Mouse (Mus musculus) kidney, postnatal 14 days (tissue): ENCODE measurements at regions not wholly inside any gene's neighbourhood (a gene's known extent, or its start where the extent isn't known, plus 50 kb on each side); places are given as distances from the start of the nearest gene placed in this dataset.

Source experiments
- DNase-seq: peaks from one replicate; pipeline ENCODE4 v3.0.0; 2022; ENCODE audit warnings: mixed read lengths

DNA sequence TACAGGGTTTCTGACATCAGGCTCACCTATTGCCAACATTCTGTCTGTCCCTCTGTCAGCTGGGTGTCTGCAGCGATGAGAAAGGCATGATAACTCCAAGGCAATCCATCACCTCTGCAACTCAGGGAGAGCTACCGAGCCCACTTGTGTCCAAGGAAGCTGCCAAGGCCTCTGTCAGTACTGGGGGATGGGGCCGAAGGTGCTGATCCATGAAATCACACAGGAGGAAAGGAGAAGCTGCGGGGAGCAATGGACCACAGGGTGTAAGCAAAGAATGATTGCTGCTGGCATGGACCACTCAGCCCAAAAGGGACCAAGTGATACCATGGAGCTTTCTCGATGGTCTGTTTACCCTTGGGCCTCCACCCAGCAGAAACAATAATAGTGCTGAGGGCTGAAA is 67.5 kb upstream of the Mid1ip1 start:
- DNase-seq: no peak

DNA sequence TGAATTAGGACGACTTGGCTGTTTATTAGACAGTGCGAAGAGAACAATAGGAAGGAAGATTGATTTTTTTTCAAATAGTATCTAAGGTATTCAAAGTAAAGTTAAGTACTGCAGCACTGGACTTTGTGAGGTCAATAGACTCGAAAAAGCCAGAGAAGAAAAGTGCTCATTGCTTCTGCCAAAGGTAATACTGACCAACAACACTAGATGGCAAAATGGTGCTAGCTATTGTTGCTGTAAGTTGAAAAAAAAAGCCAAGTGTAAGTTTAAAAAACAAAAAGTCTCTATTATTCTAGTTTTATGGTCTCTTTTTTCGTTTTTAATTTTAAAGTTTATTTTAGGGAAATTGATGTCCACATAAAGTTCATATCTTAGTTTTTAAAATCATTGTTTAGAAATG is 63.9 kb upstream of the Mid1ip1 start:
- DNase-seq: peak; percentile 20
